Mouse (Mus musculus) G1E (cell line): ENCODE data around the gene Gtf2h1.

ENCODE experiments used
- CTCF ChIP-seq: IDR thresholded peaks from 2 replicates; pipeline ENCODE4 v1.5.1; 2012; ENCODE audit warnings: low read depth, low read length, inconsistent platforms, mixed read lengths
- GATA1 ChIP-seq: IDR thresholded peaks from 2 replicates; pipeline ENCODE4 v1.6.1; 2012; ENCODE audit warnings: borderline replicate concordance, low read length, inconsistent platforms, mixed read lengths
- POLR2AphosphoS5 ChIP-seq: IDR thresholded peaks from 2 replicates; pipeline ENCODE4 v1.6.1; 2012; ENCODE audit warnings: low read depth, low read length, inconsistent platforms; ENCODE audit not compliant: insufficient replicate concordance
- TAL1 ChIP-seq: conservative IDR thresholded peaks from 2 replicates; pipeline ENCODE4 v1.6.1; 2012; ENCODE audit warnings: low read depth, low read length, inconsistent platforms, mixed read lengths

DNA sequence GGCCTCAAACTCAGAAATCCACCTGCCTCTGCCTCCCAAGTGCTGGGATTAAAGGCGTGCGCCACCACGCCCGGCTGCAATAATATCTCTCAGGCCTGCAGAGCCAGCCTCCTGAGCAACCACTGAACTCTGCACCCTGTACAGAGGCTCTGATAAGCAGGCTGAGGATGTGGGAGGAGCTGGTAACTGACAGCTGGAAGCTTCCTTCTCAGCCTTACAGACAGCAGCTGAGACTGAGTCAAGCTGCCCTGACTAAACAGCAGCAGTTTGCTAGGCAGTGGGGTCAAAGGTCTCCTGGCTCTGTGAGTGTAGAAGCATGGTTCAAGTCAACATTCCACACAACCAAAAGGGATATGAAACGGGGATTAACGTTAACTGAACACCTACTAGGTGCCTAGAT is 37.4 kb downstream of the Gtf2h1 start:
- TF ChIP-seq CTCF (no peak), POLR2AphosphoS5 (no peak), GATA1 (no peak), TAL1 (no peak)
